Mouse (Mus musculus): ENCODE results near the gene Abi3bp. TPM values are rescaled to one million over a fixed set of nuclear protein-coding genes. Genes with fewer than 3 reads are reported as not detected.

Gene Abi3bp
- total RNA-seq, 1 experiment, result 0.22 TPM

- no peaks in the 10 kb centered on the region for H3K9me3 ChIP-seq (ENCODE audit: control insufficient read depth, insufficient read depth, low read depth, low read length)
- H3K4me1 ChIP-seq (ENCODE audit: control insufficient read depth in 2 of 2, insufficient read depth in 2 of 2, low read length in 2 of 2, poor library complexity in 1 of 2), result no peaks in the 10 kb centered on the region
- H3K9ac ChIP-seq (ENCODE audit: insufficient read depth, low read depth, low read length, poor library complexity, severe bottlenecking), result no peak overlapping the region
- TF ChIP-seq CHD2 (IDR thresholded peaks at IDR 0.05; ENCODE audit: low read depth, low read length) (no peak), ZC3H11A (IDR thresholded peaks at IDR 0.05; ENCODE audit: borderline replicate concordance, low read depth, low read length) (no peak), HCFC1 (IDR thresholded peaks at IDR 0.05; ENCODE audit: borderline replicate concordance, insufficient read depth, low read length) (no peak), MAFK (IDR thresholded peaks at IDR 0.05; ENCODE audit: insufficient read depth, low read depth, low read length) (no peak), ZNF384 (IDR thresholded peaks at IDR 0.05; ENCODE audit: low read depth, low read length) (no peak)
- in situ Hi-C loops (cut with MboI; ENCODE audit: low sequenced_read_pairs in 2 of 2, unreplicated experiment in 2 of 2), result no loop called here
- DNase-seq (ENCODE audit: low read depth, low spot score), result no peak
- no peaks in the 10 kb centered on the region for H3K36me3 ChIP-seq (ENCODE audit: control insufficient read depth, insufficient read depth, low read length, poor library complexity, severe bottlenecking)
- no peak overlapping the region for H3K27ac ChIP-seq (ENCODE audit: insufficient read depth, low read depth, low read length, poor library complexity, severe bottlenecking)
- H3K4me3 ChIP-seq (ENCODE audit: insufficient read depth in 1 of 2, low read depth in 1 of 2, low read length in 2 of 2, poor library complexity in 1 of 2, severe bottlenecking in 1 of 2), result no peak overlapping the region
These were observed 40.3 kb downstream of the Abi3bp start for GRCm38 (mm10) chr16:56518024-56518423.

GRCm38 (mm10) chr16:56524359-56524758 lies 46.7 kb downstream of the Abi3bp start:
- Histone ChIP-seq H3K9me3 (ENCODE audit: control insufficient read depth, insufficient read depth, low read depth, low read length) (no peaks in the 10 kb centered on the region), H3K36me3 (ENCODE audit: control insufficient read depth, insufficient read depth, low read length, poor library complexity, severe bottlenecking) (no peaks in the 10 kb centered on the region), H3K27ac (ENCODE audit: insufficient read depth, low read depth, low read length, poor library complexity, severe bottlenecking) (no peak overlapping the region), H3K9ac (ENCODE audit: insufficient read depth, low read depth, low read length, poor library complexity, severe bottlenecking) (no peak overlapping the region), H3K4me1 (ENCODE audit: control insufficient read depth in 2 of 2, insufficient read depth in 2 of 2, low read length in 2 of 2, poor library complexity in 1 of 2) (no peaks in the 10 kb centered on the region), H3K4me3 (ENCODE audit: insufficient read depth in 1 of 2, low read depth in 1 of 2, low read length in 2 of 2, poor library complexity in 1 of 2, severe bottlenecking in 1 of 2) (no peak overlapping the region)
- TF ChIP-seq ZC3H11A (IDR thresholded peaks at IDR 0.05; ENCODE audit: borderline replicate concordance, low read depth, low read length) (peak; percentile 46; the same call in 1 of the 2 replicates), ZNF384 (IDR thresholded peaks at IDR 0.05; ENCODE audit: low read depth, low read length) (no peak)
- DNase-seq (ENCODE audit: low read depth, low spot score), result peak; percentile 16
- in situ Hi-C loops (cut with MboI; ENCODE audit: low sequenced_read_pairs in 2 of 2, unreplicated experiment in 2 of 2), result no loop called here

GRCm38 (mm10) chr16:56526482-56526881 lies 48.8 kb downstream of the Abi3bp start:
- Histone ChIP-seq H3K36me3 (ENCODE audit: control insufficient read depth, insufficient read depth, low read length, poor library complexity, severe bottlenecking) (no peaks in the 10 kb centered on the region), H3K4me3 (ENCODE audit: insufficient read depth in 1 of 2, low read depth in 1 of 2, low read length in 2 of 2, poor library complexity in 1 of 2, severe bottlenecking in 1 of 2) (no peak overlapping the region), H3K9me3 (ENCODE audit: control insufficient read depth, insufficient read depth, low read depth, low read length) (no peaks in the 10 kb centered on the region), H3K4me1 (ENCODE audit: control insufficient read depth in 2 of 2, insufficient read depth in 2 of 2, low read length in 2 of 2, poor library complexity in 1 of 2) (no peaks in the 10 kb centered on the region), H3K27ac (ENCODE audit: insufficient read depth, low read depth, low read length, poor library complexity, severe bottlenecking) (no peak overlapping the region), H3K9ac (ENCODE audit: insufficient read depth, low read depth, low read length, poor library complexity, severe bottlenecking) (no peak overlapping the region)
- DNase-seq (ENCODE audit: low read depth, low spot score), result no peak
- in situ Hi-C loops (cut with MboI; ENCODE audit: low sequenced_read_pairs in 2 of 2, unreplicated experiment in 2 of 2), result no loop called here
- TF ChIP-seq MAFK (IDR thresholded peaks at IDR 0.05; ENCODE audit: insufficient read depth, low read depth, low read length) (no peak), HCFC1 (IDR thresholded peaks at IDR 0.05; ENCODE audit: borderline replicate concordance, insufficient read depth, low read length) (no peak), ZC3H11A (IDR thresholded peaks at IDR 0.05; ENCODE audit: borderline replicate concordance, low read depth, low read length) (no peak), ZNF384 (IDR thresholded peaks at IDR 0.05; ENCODE audit: low read depth, low read length) (no peak), CHD2 (IDR thresholded peaks at IDR 0.05; ENCODE audit: low read depth, low read length) (no peak)

GRCm38 (mm10) chr16:56528079-56528688 lies 50.5 kb downstream of the Abi3bp start:
- no peak overlapping the region for H3K27ac ChIP-seq (ENCODE audit: insufficient read depth, low read depth, low read length, poor library complexity, severe bottlenecking)
- DNase-seq (ENCODE audit: low read depth, low spot score), result no peak
- no peaks in the 10 kb centered on the region for H3K36me3 ChIP-seq (ENCODE audit: control insufficient read depth, insufficient read depth, low read length, poor library complexity, severe bottlenecking)
- H3K4me3 ChIP-seq (ENCODE audit: insufficient read depth in 1 of 2, low read depth in 1 of 2, low read length in 2 of 2, poor library complexity in 1 of 2, severe bottlenecking in 1 of 2), result no peak overlapping the region
- in situ Hi-C loops (cut with MboI; ENCODE audit: low sequenced_read_pairs in 2 of 2, unreplicated experiment in 2 of 2), result no loop called here
- no peak for TF ChIP-seq HCFC1 (IDR thresholded peaks at IDR 0.05; ENCODE audit: borderline replicate concordance, insufficient read depth, low read length)
- TF ChIP-seq CHD2 (IDR thresholded peaks at IDR 0.05; ENCODE audit: low read depth, low read length), result no peak
- TF ChIP-seq MAFK (IDR thresholded peaks at IDR 0.05; ENCODE audit: insufficient read depth, low read depth, low read length), result no peak
- TF ChIP-seq ZNF384 (IDR thresholded peaks at IDR 0.05; ENCODE audit: low read depth, low read length), result no peak
- no peak for TF ChIP-seq ZC3H11A (IDR thresholded peaks at IDR 0.05; ENCODE audit: borderline replicate concordance, low read depth, low read length)
- no peak overlapping the region for H3K9ac ChIP-seq (ENCODE audit: insufficient read depth, low read depth, low read length, poor library complexity, severe bottlenecking)
- H3K4me1 ChIP-seq (ENCODE audit: control insufficient read depth in 2 of 2, insufficient read depth in 2 of 2, low read length in 2 of 2, poor library complexity in 1 of 2), result no peaks in the 10 kb centered on the region
- no peaks in the 10 kb centered on the region for H3K9me3 ChIP-seq (ENCODE audit: control insufficient read depth, insufficient read depth, low read depth, low read length)

GRCm38 (mm10) chr16:56579536-56579935 lies 101.9 kb downstream of the Abi3bp start:
- Histone ChIP-seq H3K9me3 (ENCODE audit: control insufficient read depth, insufficient read depth, low read depth, low read length) (no peaks in the 10 kb centered on the region), H3K4me3 (ENCODE audit: insufficient read depth in 1 of 2, low read depth in 1 of 2, low read length in 2 of 2, poor library complexity in 1 of 2, severe bottlenecking in 1 of 2) (no peak overlapping the region), H3K36me3 (ENCODE audit: control insufficient read depth, insufficient read depth, low read length, poor library complexity, severe bottlenecking) (no peaks in the 10 kb centered on the region), H3K27ac (ENCODE audit: insufficient read depth, low read depth, low read length, poor library complexity, severe bottlenecking) (no peak overlapping the region), H3K4me1 (ENCODE audit: control insufficient read depth in 2 of 2, insufficient read depth in 2 of 2, low read length in 2 of 2, poor library complexity in 1 of 2) (no peaks in the 10 kb centered on the region), H3K9ac (ENCODE audit: insufficient read depth, low read depth, low read length, poor library complexity, severe bottlenecking) (no peak overlapping the region)
- TF ChIP-seq MAFK (IDR thresholded peaks at IDR 0.05; ENCODE audit: insufficient read depth, low read depth, low read length) (no peak), ZC3H11A (IDR thresholded peaks at IDR 0.05; ENCODE audit: borderline replicate concordance, low read depth, low read length) (no peak), CHD2 (IDR thresholded peaks at IDR 0.05; ENCODE audit: low read depth, low read length) (no peak), ZNF384 (IDR thresholded peaks at IDR 0.05; ENCODE audit: low read depth, low read length) (no peak), HCFC1 (IDR thresholded peaks at IDR 0.05; ENCODE audit: borderline replicate concordance, insufficient read depth, low read length) (no peak)
- DNase-seq (ENCODE audit: low read depth, low spot score), result no peak
- in situ Hi-C loops (cut with MboI; ENCODE audit: low sequenced_read_pairs in 2 of 2, unreplicated experiment in 2 of 2), result no loop called here
